Mouse (Mus musculus) bone marrow macrophage, adult 2 months (primary cell): ENCODE data around the gene Ceacam16. TPM values are rescaled to one million over a fixed set of nuclear protein-coding genes. Genes with fewer than 3 reads are reported as not detected.

ENCODE experiments used
- H3K27ac ChIP-seq: 2 replicates; pipeline ENCODE4 v1.5.1; 2012; ENCODE audit warnings: low read depth, low read length; ENCODE audit not compliant: insufficient read depth
- H3K4me1 ChIP-seq: 2 replicates; pipeline ENCODE4 v1.6.1; 2012; ENCODE audit warnings: low read length; ENCODE audit not compliant: control insufficient read depth, insufficient read depth
- H3K4me3 ChIP-seq: 2 replicates; pipeline ENCODE4 v1.5.1; 2012; ENCODE audit warnings: mild to moderate bottlenecking, low read length, moderate library complexity; ENCODE audit not compliant: insufficient read depth
- CTCF ChIP-seq: IDR thresholded peaks from 2 replicates; pipeline ENCODE4 v1.5.1; 2012; ENCODE audit warnings: low read depth, mild to moderate bottlenecking, low read length, moderate library complexity
- POLR2A ChIP-seq: IDR thresholded peaks from 2 replicates; pipeline ENCODE4 v1.6.1; 2012; ENCODE audit warnings: mild to moderate bottlenecking, low read depth, low read length, borderline replicate concordance
- polyA plus RNA-seq: library from polyadenylated mRNA; stranded (reverse); fragments of >200 nt; gene quantifications from 2 replicates; pipeline ENCODE4 v1.2.4, GENCODE M21; 2012; ENCODE audit not compliant: missing spikeins, insufficient read depth, insufficient read length

Gene Ceacam16
- polyA plus RNA-seq, 1 experiment: 1.6 TPM

DNA sequence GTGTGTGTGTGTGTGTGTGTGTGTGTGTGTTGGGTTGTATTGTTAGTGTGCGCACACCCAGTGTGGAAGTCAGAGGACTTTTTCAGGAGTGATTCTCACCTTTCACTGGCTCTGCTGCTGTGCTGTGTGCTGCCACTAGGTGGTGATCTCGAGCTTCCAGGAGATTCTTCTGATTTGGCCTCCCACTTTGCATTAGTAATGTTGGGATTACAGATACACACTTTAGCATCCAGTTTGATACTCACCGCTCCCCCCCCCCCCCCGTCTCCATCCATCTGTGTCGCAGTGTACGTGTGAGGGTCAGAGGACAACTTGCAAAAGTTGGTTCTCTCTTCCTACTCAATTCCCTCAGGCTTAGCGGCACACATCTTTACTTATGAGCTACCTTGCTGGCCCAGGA is 58.1 kb downstream of the Ceacam16 start:
- Histone ChIP-seq H3K4me1 (peaks cover 11% of the 10 kb centered on the region), H3K27ac (no peak overlapping the region), H3K4me3 (no peak overlapping the region)
- no peak for TF ChIP-seq POLR2A
- TF ChIP-seq CTCF: peak; percentile 85

Other genes starting within 250 kb of the Ceacam16 start
- 33.2 and 35.7 TPM in 2 replicates for gene Relb, start 231.9 kb downstream of the Ceacam16 start, polyA plus RNA-seq
- gene Clptm1, start 196.3 kb downstream of the Ceacam16 start, polyA plus RNA-seq: 81.9 and 95.3 TPM in 2 replicates
- gene Apoc2, start 183.4 kb downstream of the Ceacam16 start, polyA plus RNA-seq: 56.2 and 70.4 TPM in 2 replicates
- not detected in 2 replicates for gene Gm44805, start 179.9 kb downstream of the Ceacam16 start, polyA plus RNA-seq
- gene Apoc4, start 179.8 kb downstream of the Ceacam16 start, polyA plus RNA-seq: not detected in 2 replicates
- not detected in 2 replicates for gene Apoc1, start 168.6 kb downstream of the Ceacam16 start, polyA plus RNA-seq
- gene Apoe, start 162.1 kb downstream of the Ceacam16 start, polyA plus RNA-seq: 16,287 and 16,533 TPM in 2 replicates
- gene Tomm40, start 145.9 kb downstream of the Ceacam16 start, polyA plus RNA-seq: 23.8 and 25.2 TPM in 2 replicates
- 12.7 and 12.9 TPM in 2 replicates for gene Nectin2, start 110.8 kb downstream of the Ceacam16 start, polyA plus RNA-seq
- gene Bcam, start 90.3 kb downstream of the Ceacam16 start, polyA plus RNA-seq: 0.52 and 2.6 TPM in 2 replicates
- not detected in 2 replicates for gene Cblc, start 64.5 kb downstream of the Ceacam16 start, polyA plus RNA-seq
- gene Bcl3, start 38.5 kb downstream of the Ceacam16 start, polyA plus RNA-seq: 60.7 and 72.2 TPM in 2 replicates
- not detected in 2 replicates for gene Gm19345, start 9.3 kb downstream of the Ceacam16 start, polyA plus RNA-seq
- gene Ceacam19, start 26.7 kb upstream of the Ceacam16 start, polyA plus RNA-seq: 8.1 and 8.5 TPM in 2 replicates
- gene Pvr, start 59.9 kb upstream of the Ceacam16 start, polyA plus RNA-seq: 13.0 and 16.9 TPM in 2 replicates
- not detected in 2 replicates for gene Igsf23, start 89.5 kb upstream of the Ceacam16 start, polyA plus RNA-seq
- not detected in 2 replicates for gene Ceacam20, start 104.1 kb upstream of the Ceacam16 start, polyA plus RNA-seq
- gene Nlrp9b, start 130.2 kb upstream of the Ceacam16 start, polyA plus RNA-seq: not detected in 2 replicates
- not detected in 2 replicates for gene Vmn1r91, start 238.4 kb upstream of the Ceacam16 start, polyA plus RNA-seq